Mouse (Mus musculus) C2C12 (cell line): ENCODE measurements around the gene Tsc22d1.

Source experiments
- CTCF ChIP-seq: IDR thresholded peaks from one replicate; pipeline ENCODE4 v1.5.1; 2011; ENCODE audit not compliant: control insufficient read depth, insufficient read depth, insufficient read length
- MAX ChIP-seq: IDR thresholded peaks from one replicate; pipeline ENCODE4 v1.6.1; 2011; ENCODE audit warnings: mild to moderate bottlenecking, control low read depth
- USF1 ChIP-seq: IDR thresholded peaks from one replicate; pipeline ENCODE4 v1.6.1; 2011; ENCODE audit warnings: low read depth, mild to moderate bottlenecking, control low read depth, moderate library complexity

GRCm38 (mm10) chr14:76374601-76375000 lies 40.2 kb upstream of the Tsc22d1 start:
- TF ChIP-seq USF1 (no peak), MAX (no peak), CTCF (no peak)
